Mouse (Mus musculus) embryonic facial prominence, embryonic 11.5 days (tissue): ENCODE measurements around the gene Chid1. TPM values are rescaled to one million over a fixed set of nuclear protein-coding genes. Genes with fewer than 3 reads are reported as not detected.
"Not testable (repeated sequence)": the region's sequence is repeated elsewhere in the genome, so short reads cannot be mapped to it uniquely, and the experiment has no call there.

ENCODE experiments used
- ATAC-seq: fragments of 200-750 bp; cut with Nextera tagmentation; replicated peaks from 2 replicates; pipeline ENCODE4 v1.8.0; 2017; ENCODE audit warnings: low read depth; ENCODE audit not compliant: insufficient number of reproducible peaks, low FRiP score, low TSS enrichment
- DNase-seq: peaks from one replicate; pipeline ENCODE4 v3.0.0-alpha.2; 2015; ENCODE audit warnings: low spot score
- H3K27ac ChIP-seq: fragments of 300-500 bp; sonication (generic); replicated peaks from 2 replicates; pipeline ENCODE4 v1.5.1; 2014; ENCODE audit warnings: mild to moderate bottlenecking, low read depth, low read length, control low read depth
- H3K27me3 ChIP-seq: fragments of 300-500 bp; sonication (generic); 2 replicates; pipeline ENCODE4 v1.6.1; 2014; ENCODE audit warnings: mild to moderate bottlenecking, low read length, moderate library complexity, mixed read lengths; ENCODE audit not compliant: control insufficient read depth, insufficient read depth
- H3K36me3 ChIP-seq: fragments of 300-500 bp; sonication (generic); replicated peaks from 2 replicates; pipeline ENCODE4 v1.6.1; 2014; ENCODE audit warnings: low read depth, mild to moderate bottlenecking, low read length, moderate library complexity, mixed read lengths; ENCODE audit not compliant: control insufficient read depth, insufficient read depth
- H3K4me1 ChIP-seq: fragments of 300-500 bp; sonication (generic); 2 replicates; pipeline ENCODE4 v1.6.1; 2014; ENCODE audit warnings: low read length, mixed read lengths; ENCODE audit not compliant: control insufficient read depth, insufficient read depth
- H3K4me2 ChIP-seq: fragments of 300-500 bp; sonication (generic); 2 replicates; pipeline ENCODE4 v1.6.1; 2014; ENCODE audit warnings: low read depth, mild to moderate bottlenecking, control low read depth, low read length, moderate library complexity
- H3K4me3 ChIP-seq: fragments of 300-500 bp; sonication (generic); 2 replicates; pipeline ENCODE4 v1.5.1; 2014; ENCODE audit warnings: low read depth, low read length, control low read depth
- H3K9ac ChIP-seq: fragments of 300-500 bp; sonication (generic); replicated peaks from 2 replicates; pipeline ENCODE4 v1.6.1; 2014; ENCODE audit warnings: mild to moderate bottlenecking, control low read depth, low read length
- H3K9me3 ChIP-seq: fragments of 300-500 bp; sonication (generic); replicated peaks from 2 replicates; pipeline ENCODE4 v1.6.1; 2016; ENCODE audit warnings: mild to moderate bottlenecking, low read length, inconsistent platforms, mixed read lengths; ENCODE audit not compliant: control insufficient read depth
- WGBS: fragments of 180-500 bp; shearing (Covaris S2); extraction: QIAGEN DNeasy Blood & Tissue Kit; methylation state at CpG from one replicate; pipeline ENCODE4 v1.1.7; 2014; 5-methylcytosine and 5-hydroxymethylcytosine counted together
- polyA plus RNA-seq: library from polyadenylated mRNA; unstranded; fragments of >200 nt; fragmentation: Nextera tagmentation; extraction: Ambion mirVana; gene quantifications from 2 replicates; pipeline ENCODE4 v1.2.1, GENCODE M21; 2014

The Chid1 gene
- polyA plus RNA-seq, 1 experiment from 2014 or later, result 25.8 TPM

- ATAC-seq (no peak), DNase-seq (no peak)
- 0 out of 2 replicates have a peak, but pooled peaks cover 3% of the 10 kb centered on the region for H3K36me3 ChIP-seq
- H3K4me1 ChIP-seq, result peaks cover 5% of the 10 kb centered on the region; the same call in 1 of the 2 replicates
- no peak overlapping the region for H3K4me3 ChIP-seq
- peaks cover 11% of the 10 kb centered on the region for H3K27me3 ChIP-seq
- no peak overlapping the region for H3K9ac ChIP-seq
- no peak overlapping the region for H3K4me2 ChIP-seq
- H3K27ac ChIP-seq, result no peak overlapping the region
- 92% methylated on average over 6 of the region's 6 CpGs for WGBS
- H3K9me3 ChIP-seq, result no peaks in the 10 kb centered on the region
These were observed 82.9 kb downstream of the Chid1 start for GRCm38 (mm10) chr7:141456739-141457138.

- Histone ChIP-seq H3K9ac (peak overlapping the region; percentile 47), H3K4me1 (peaks cover 4% of the 10 kb centered on the region; the same call in 1 of the 2 replicates), H3K9me3 (no peaks in the 10 kb centered on the region), H3K4me3 (peak overlapping the region; percentile 43), H3K27ac (peak overlapping the region; percentile 9; the same call in 1 of the 2 replicates), H3K36me3 (0 out of 2 replicates have a peak, but pooled peaks cover 3% of the 10 kb centered on the region), H3K27me3 (peaks cover 4% of the 10 kb centered on the region), H3K4me2 (peak overlapping the region; percentile 92)
- 0 out of 2 replicates have a peak, but pooled peaks have one; percentile 7 for ATAC-seq
- under 1% methylated on average over 23 of the region's 23 CpGs for WGBS
- peak; percentile 61 for DNase-seq
These were observed 83.9 kb downstream of the Chid1 start for GRCm38 (mm10) chr7:141455610-141456314.

- Histone ChIP-seq H3K9me3 (no peaks in the 10 kb centered on the region), H3K4me3 (peak within 1 kb of the TSS; percentile 43), H3K9ac (peak within 1 kb of the TSS; percentile 47), H3K27ac (peak within 1 kb of the TSS; percentile 9; the same call in 1 of the 2 replicates), H3K36me3 (0 out of 2 replicates have a peak, but pooled peaks cover 3% of the 10 kb centered on the region), H3K27me3 (no peaks in the 10 kb centered on the region), H3K4me1 (peaks cover 4% of the 10 kb centered on the region; the same call in 1 of the 2 replicates), H3K4me2 (peak within 1 kb of the TSS; percentile 92)
- ATAC-seq (peak; percentile 78), DNase-seq (peak; percentile 92)
- under 1% methylated on average over 44 of the region's 45 CpGs for WGBS
These were observed 84.6 kb downstream of the Chid1 start, which contains the start of gene Pnpla2 for GRCm38 (mm10) chr7:141454967-141455551. TSS of gene Pnpla2 (plus strand) at chr7:141455198.

DNA sequence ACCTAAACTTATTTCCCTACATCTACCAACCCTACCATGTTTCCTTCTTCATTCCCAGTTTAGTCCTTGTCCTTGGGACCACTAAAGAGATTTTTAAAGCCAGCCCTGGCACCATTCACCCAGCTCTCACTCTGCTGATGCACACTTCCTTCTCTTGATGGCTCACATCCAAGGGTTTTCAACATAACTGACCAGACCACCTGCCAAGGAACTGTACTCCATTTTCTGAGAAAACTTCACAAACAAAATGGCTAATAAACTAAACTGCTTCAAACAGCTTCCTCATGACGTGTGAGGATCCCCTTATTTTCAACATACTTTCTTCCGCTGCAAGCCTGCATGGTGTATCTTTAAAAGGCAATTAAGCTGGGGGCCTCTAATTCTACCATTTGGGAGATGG lies 86.0 kb downstream of the Chid1 start:
- Histone ChIP-seq H3K4me3 (no peak overlapping the region), H3K9ac (no peak overlapping the region), H3K36me3 (0 out of 2 replicates have a peak, but pooled peaks cover 3% of the 10 kb centered on the region), H3K4me2 (no peak overlapping the region), H3K27ac (no peak overlapping the region), H3K27me3 (no peaks in the 10 kb centered on the region), H3K9me3 (no peaks in the 10 kb centered on the region), H3K4me1 (peaks cover 4% of the 10 kb centered on the region; the same call in 1 of the 2 replicates)
- DNase-seq (no peak), ATAC-seq (no peak)
- 82% methylated on average over 2 of the region's 2 CpGs for WGBS

- ATAC-seq (no peak), DNase-seq (no peak)
- H3K9me3 ChIP-seq, result no peaks in the 10 kb centered on the region
- H3K4me3 ChIP-seq, result no peak overlapping the region
- peaks cover 4% of the 10 kb centered on the region; the same call in 1 of the 2 replicates for H3K4me1 ChIP-seq
- H3K9ac ChIP-seq, result no peak overlapping the region
- no peak overlapping the region for H3K4me2 ChIP-seq
- H3K27me3 ChIP-seq, result no peaks in the 10 kb centered on the region
- 0 out of 2 replicates have a peak, but pooled peaks cover 3% of the 10 kb centered on the region for H3K36me3 ChIP-seq
- no peak overlapping the region for H3K27ac ChIP-seq
These were observed 87.7 kb downstream of the Chid1 start for GRCm38 (mm10) chr7:141451928-141452327.

GRCm38 (mm10) chr7:141447110-141447991 lies 92.3 kb downstream of the Chid1 start, which contains the start of gene Rplp2:
TSS of gene Rplp2 (plus strand) at chr7:141447370.
- Histone ChIP-seq H3K27me3 (no peaks in the 10 kb centered on the region), H3K4me1 (peaks cover 7% of the 10 kb centered on the region; the same call in 1 of the 2 replicates), H3K36me3 (0 out of 2 replicates have a peak, but pooled peaks cover 3% of the 10 kb centered on the region), H3K4me2 (peak within 1 kb of the TSS; percentile 49), H3K9me3 (no peaks in the 10 kb centered on the region), H3K9ac (peak within 1 kb of the TSS; percentile 89), H3K4me3 (peak within 1 kb of the TSS; percentile 85), H3K27ac (peak within 1 kb of the TSS; percentile 48)
- DNase-seq, result peak; percentile 96
- peak; percentile 77 for ATAC-seq
- under 1% methylated on average over 63 of the region's 63 CpGs for WGBS

- not testable (repeated sequence) for H3K4me2 ChIP-seq, DNase-seq, ATAC-seq, H3K27ac ChIP-seq, H3K36me3 ChIP-seq, H3K4me3 ChIP-seq, H3K4me1 ChIP-seq, H3K9me3 ChIP-seq, H3K9ac ChIP-seq, H3K27me3 ChIP-seq
- WGBS, result 85% methylated on average over 3 of the region's 3 CpGs
These were observed 93.3 kb downstream of the Chid1 start for GRCm38 (mm10) chr7:141446374-141446773.
